Mouse (Mus musculus) B cell, adult 67 days (primary cell): Measurements from ENCODE around the gene Afg3l1. TPM values are rescaled to one million over a fixed set of nuclear protein-coding genes. Genes with fewer than 3 reads are reported as not detected.

ENCODE experiments used
- total RNA-seq, 2 experiments: library from RNA; stranded (reverse); gene quantifications; 4 replicates each; pipeline ENCODE4 v1.2.4; 2023

Afg3l1 gene
- total RNA-seq = 10 to 100 TPM; 58.2 to 70.4 TPM

GRCm38 (mm10) chr8:123477737-123478258 is at the start of gene Afg3l1:
Gene Afg3l1, plus strand, starts transcription at chr8:123477903.

GRCm38 (mm10) chr8:123514781-123515539 is 37.3 kb downstream of the Afg3l1 start, which contains the start of gene Dbndd1:
Gene Dbndd1, minus strand, starts transcription at chr8:123515463.

GRCm38 (mm10) chr8:123518667-123519066 is 41.0 kb downstream of the Afg3l1 start, which contains the start of gene Gas8:
Gene Gas8, plus strand, starts transcription at chr8:123518834.

Other genes starting within 250 kb of the Afg3l1 start
- 10 to 100 TPM in 1 of 2 experiments, 1 to 10 TPM in 1; 7.0 to 10.7 TPM for gene Spata2l, start 241.7 kb upstream of the Afg3l1 start, total RNA-seq
- gene Zfp276, start 223.7 kb upstream of the Afg3l1 start, total RNA-seq = 10 to 100 TPM; 36.3 to 39.3 TPM
- gene Vps9d1, start 223.6 kb upstream of the Afg3l1 start, total RNA-seq = 10 to 100 TPM; 41.2 TPM
- gene Fanca, start 159.3 kb upstream of the Afg3l1 start, total RNA-seq = 100 to 1,000 TPM in 1 of 2 experiments, 10 to 100 TPM in 1; 81.2 to 111 TPM
- under 1 TPM in 1 of 2 experiments, not detected in 1; 0.23 TPM for gene Spire2, start 145.2 kb upstream of the Afg3l1 start, total RNA-seq
- gene Tcf25, start 104.2 kb upstream of the Afg3l1 start, total RNA-seq = 100 to 1,000 TPM; 282 to 288 TPM
- under 1 TPM; 0.21 to 0.46 TPM for gene Mc1r, start 70.8 kb upstream of the Afg3l1 start, total RNA-seq
- not detected for gene Tubb3, start 66.5 kb upstream of the Afg3l1 start, total RNA-seq
- gene Def8, start 54.4 kb upstream of the Afg3l1 start, total RNA-seq = 10 to 100 TPM; 13.5 to 14.4 TPM
- gene Dbndd1, start 37.6 kb downstream of the Afg3l1 start, total RNA-seq = not detected
- gene Gas8, start 40.9 kb downstream of the Afg3l1 start, total RNA-seq = 1 to 10 TPM; 5.5 to 6.2 TPM
- not detected for gene Rhou, start 176.0 kb downstream of the Afg3l1 start, total RNA-seq